Mouse (Mus musculus) liver, embryonic 15.5 days (tissue): Measurements from ENCODE around the gene Dusp5. TPM values are rescaled to one million over a fixed set of nuclear protein-coding genes. Genes with fewer than 3 reads are reported as not detected.
"Not testable (repeated sequence)": the region's sequence is repeated elsewhere in the genome, so short reads cannot be mapped to it uniquely, and the experiment has no call there.

Source experiments
- ATAC-seq: fragments of 200-750 bp; cut with Nextera tagmentation; 2 replicates; pipeline ENCODE4 v1.8.0; 2017; ENCODE audit warnings: moderate number of reproducible peaks, mild to moderate bottlenecking, moderate library complexity; ENCODE audit not compliant: insufficient read depth
- H3K27ac ChIP-seq: fragments of 300-500 bp; sonication (generic); replicated peaks from 2 replicates; pipeline ENCODE4 v1.5.1; 2015; ENCODE audit warnings: mild to moderate bottlenecking, inconsistent platforms
- H3K27me3 ChIP-seq: fragments of 300-500 bp; sonication (generic); 2 replicates; pipeline ENCODE4 v1.6.1; 2015; ENCODE audit warnings: mild to moderate bottlenecking, inconsistent platforms
- H3K36me3 ChIP-seq: fragments of 300-500 bp; sonication (generic); replicated peaks from 2 replicates; pipeline ENCODE4 v1.6.1; 2015; ENCODE audit warnings: moderate library complexity, mild to moderate bottlenecking, inconsistent platforms
- H3K4me1 ChIP-seq: fragments of 300-500 bp; sonication (generic); replicated peaks from 2 replicates; pipeline ENCODE4 v1.6.1; 2015; ENCODE audit warnings: inconsistent platforms
- H3K4me2 ChIP-seq: fragments of 300-500 bp; sonication (generic); 2 replicates; pipeline ENCODE4 v1.6.1; 2015; ENCODE audit warnings: moderate library complexity, mild to moderate bottlenecking, inconsistent platforms
- H3K4me3 ChIP-seq: fragments of 300-500 bp; sonication (generic); replicated peaks from 2 replicates; pipeline ENCODE4 v1.5.1; 2015; ENCODE audit warnings: mild to moderate bottlenecking, inconsistent platforms
- H3K9ac ChIP-seq: fragments of 300-500 bp; sonication (generic); 2 replicates; pipeline ENCODE4 v1.6.1; 2015; ENCODE audit warnings: moderate library complexity, mild to moderate bottlenecking, inconsistent platforms
- H3K9me3 ChIP-seq: fragments of 300-500 bp; sonication (generic); replicated peaks from 2 replicates; pipeline ENCODE4 v1.6.1; 2016; ENCODE audit warnings: inconsistent platforms
- WGBS: fragments of 180-500 bp; shearing (Covaris S2); methylation state at CpG from one replicate; pipeline ENCODE4 v1.1.7; 2015; ENCODE audit warnings: mixed read lengths; ENCODE audit not compliant: insufficient replicate concordance; 5-methylcytosine and 5-hydroxymethylcytosine counted together
- polyA plus RNA-seq: library from polyadenylated mRNA; unstranded; fragments of >200 nt; fragmentation: Nextera tagmentation; extraction: Ambion mirVana; gene quantifications from 2 replicates; pipeline ENCODE4 v1.2.1, GENCODE M21; 2015

Gene Dusp5
- polyA plus RNA-seq, 1 experiment from 2014 or later: 2.4 TPM

DNA sequence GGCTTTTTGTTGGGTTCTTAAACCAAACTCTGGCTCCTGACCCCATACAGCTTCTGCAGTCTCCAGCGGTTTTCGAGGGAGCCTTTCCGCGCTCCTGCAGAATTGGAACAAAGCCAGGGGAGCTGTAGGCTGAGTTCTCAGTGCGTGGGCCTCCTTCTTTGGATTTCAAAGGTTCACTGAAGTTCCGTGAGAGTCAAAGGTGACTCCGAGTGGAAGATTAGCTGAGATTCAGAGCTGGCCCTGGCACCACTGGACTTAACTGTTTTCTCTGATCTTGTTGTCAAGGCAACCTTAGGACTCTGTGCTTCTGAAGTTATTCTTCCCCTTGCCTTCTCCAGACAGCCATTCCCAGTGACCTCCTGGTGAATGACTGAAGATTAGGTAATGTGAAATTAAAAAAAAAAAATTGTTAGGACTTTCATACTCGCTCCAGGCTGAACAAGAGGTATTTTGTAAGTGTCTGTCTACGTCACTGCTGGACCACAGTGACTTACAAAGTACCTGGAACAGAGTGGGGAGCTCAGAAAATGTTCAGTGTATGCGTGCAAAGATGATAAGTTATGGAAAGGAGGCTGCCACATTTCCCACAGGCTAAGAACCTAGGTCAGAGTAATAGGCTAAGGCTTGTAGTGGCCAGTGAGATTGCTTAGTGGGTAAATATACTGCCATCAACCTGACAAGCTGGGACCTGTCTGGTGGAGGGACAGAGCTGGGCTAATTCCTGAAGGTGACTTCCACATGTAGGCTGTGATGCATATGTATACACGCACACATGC, 48.3 kb downstream of the Dusp5 start:
- Histone ChIP-seq H3K4me3 (no peak overlapping the region), H3K27ac (no peak overlapping the region), H3K9me3 (no peaks in the 10 kb centered on the region), H3K9ac (no peak overlapping the region), H3K4me1 (no peaks in the 10 kb centered on the region; the same call in 1 of the 2 replicates), H3K4me2 (no peak overlapping the region), H3K36me3 (no peaks in the 10 kb centered on the region), H3K27me3 (no peaks in the 10 kb centered on the region; the same call in 1 of the 2 replicates)
- 71% methylated on average over 11 of the region's 11 CpGs for WGBS
- no peak for ATAC-seq

- ATAC-seq: no peak
- no peaks in the 10 kb centered on the region for H3K36me3 ChIP-seq
- WGBS: 10% methylated on average over 8 of the region's 8 CpGs
These were observed 49.8 kb downstream of the Dusp5 start for GRCm38 (mm10) chr19:53578597-53579252.

GRCm38 (mm10) chr19:53580271-53580670, 51.4 kb downstream of the Dusp5 start:
- WGBS: 71% methylated on average over 8 of the region's 8 CpGs
- H3K4me3 ChIP-seq, H3K36me3 ChIP-seq, H3K4me2 ChIP-seq, H3K4me1 ChIP-seq, H3K9me3 ChIP-seq, H3K9ac ChIP-seq, H3K27me3 ChIP-seq, H3K27ac ChIP-seq, ATAC-seq: not testable (repeated sequence)

More at GRCm38 (mm10) chr19:53578597-53579252, 49.8 kb downstream of the Dusp5 start:
- no peaks in the 10 kb centered on the region for H3K4me1 ChIP-seq
- H3K27ac ChIP-seq: no peak overlapping the region
- H3K4me3 ChIP-seq: no peak overlapping the region
- H3K27me3 ChIP-seq: no peaks in the 10 kb centered on the region; the same call in 1 of the 2 replicates
- no peaks in the 10 kb centered on the region for H3K9me3 ChIP-seq
- H3K4me2 ChIP-seq: no peak overlapping the region
- no peak overlapping the region for H3K9ac ChIP-seq

DNA sequence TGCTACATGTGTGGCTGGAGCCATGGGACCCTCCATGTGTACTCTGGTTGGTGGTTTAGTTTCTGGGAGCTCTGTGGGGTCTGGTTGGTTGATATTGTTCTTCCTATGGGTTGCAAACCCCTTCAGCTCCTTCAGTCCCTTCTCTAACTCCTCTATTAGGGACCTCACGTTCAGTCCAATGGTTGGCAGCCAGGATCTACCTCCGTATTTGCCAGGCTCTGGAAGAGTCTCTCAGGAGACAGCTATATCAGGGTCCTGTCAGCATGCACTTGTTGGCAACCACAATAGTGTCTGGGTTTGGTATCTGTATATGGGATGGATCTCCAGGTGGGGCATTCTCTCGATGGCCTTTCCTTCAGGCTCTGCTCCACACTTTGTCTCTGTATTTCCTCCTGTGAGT, 58.8 kb downstream of the Dusp5 start:
- H3K27me3 ChIP-seq, ATAC-seq, H3K27ac ChIP-seq, H3K36me3 ChIP-seq, H3K4me1 ChIP-seq, H3K4me3 ChIP-seq, H3K4me2 ChIP-seq, H3K9ac ChIP-seq: not testable (repeated sequence)
- peaks cover 11% of the 10 kb centered on the region; the same call in 1 of the 2 replicates for H3K9me3 ChIP-seq
- WGBS: 62% methylated on average over 3 of the region's 3 CpGs

DNA sequence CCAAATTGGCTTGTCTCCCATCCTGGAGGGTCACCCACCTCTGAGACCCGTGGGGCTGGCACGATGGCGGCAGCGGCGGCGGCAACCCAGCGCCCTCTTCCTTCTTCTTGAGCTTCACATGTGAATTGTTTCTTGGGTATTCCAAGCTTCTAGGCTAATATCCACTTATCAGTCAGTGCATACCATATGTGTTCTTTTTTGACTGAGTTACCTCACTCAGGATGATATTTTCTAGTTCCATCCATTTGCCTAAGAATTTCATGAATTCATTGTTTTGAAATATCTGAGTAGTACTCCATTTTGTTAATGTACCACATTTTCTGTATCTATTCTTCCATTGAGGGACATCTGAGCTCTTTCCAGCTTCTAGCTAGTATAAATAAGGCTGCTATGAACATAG, 60.1 kb downstream of the Dusp5 start, which contains the start of gene Nutf2-ps1:
Gene Nutf2-ps1 (minus strand): TSS at position 101 of the 400 bp plus-strand sequence.
- H3K9me3 ChIP-seq: peaks cover 11% of the 10 kb centered on the region; the same call in 1 of the 2 replicates
- H3K27me3 ChIP-seq, H3K9ac ChIP-seq, H3K27ac ChIP-seq, H3K36me3 ChIP-seq, H3K4me3 ChIP-seq, H3K4me1 ChIP-seq, H3K4me2 ChIP-seq, ATAC-seq: not testable (repeated sequence)
- 77% methylated on average over 7 of the region's 7 CpGs for WGBS

Other genes with a start within 250 kb of the Dusp5 start
- gene Mxi1, start 218.6 kb upstream of the Dusp5 start, polyA plus RNA-seq: 34.8 and 38.3 TPM in 2 replicates
- not detected in 2 replicates for gene Gm10197, start 157.3 kb upstream of the Dusp5 start, polyA plus RNA-seq
- 15.7 and 16.8 TPM in 2 replicates for gene Smndc1, start 138.5 kb upstream of the Dusp5 start, polyA plus RNA-seq
- gene Nutf2-ps1, start 60.0 kb downstream of the Dusp5 start, polyA plus RNA-seq: 159 and 171 TPM in 2 replicates
- gene Smc3, start 71.3 kb downstream of the Dusp5 start, polyA plus RNA-seq: 28.7 and 31.0 TPM in 2 replicates
- gene Rbm20, start 148.2 kb downstream of the Dusp5 start, polyA plus RNA-seq: 0.12 and 0.15 TPM in 2 replicates